Mouse (Mus musculus): ENCODE results near the gene Sel1l3.

The Sel1l3 gene

DNA sequence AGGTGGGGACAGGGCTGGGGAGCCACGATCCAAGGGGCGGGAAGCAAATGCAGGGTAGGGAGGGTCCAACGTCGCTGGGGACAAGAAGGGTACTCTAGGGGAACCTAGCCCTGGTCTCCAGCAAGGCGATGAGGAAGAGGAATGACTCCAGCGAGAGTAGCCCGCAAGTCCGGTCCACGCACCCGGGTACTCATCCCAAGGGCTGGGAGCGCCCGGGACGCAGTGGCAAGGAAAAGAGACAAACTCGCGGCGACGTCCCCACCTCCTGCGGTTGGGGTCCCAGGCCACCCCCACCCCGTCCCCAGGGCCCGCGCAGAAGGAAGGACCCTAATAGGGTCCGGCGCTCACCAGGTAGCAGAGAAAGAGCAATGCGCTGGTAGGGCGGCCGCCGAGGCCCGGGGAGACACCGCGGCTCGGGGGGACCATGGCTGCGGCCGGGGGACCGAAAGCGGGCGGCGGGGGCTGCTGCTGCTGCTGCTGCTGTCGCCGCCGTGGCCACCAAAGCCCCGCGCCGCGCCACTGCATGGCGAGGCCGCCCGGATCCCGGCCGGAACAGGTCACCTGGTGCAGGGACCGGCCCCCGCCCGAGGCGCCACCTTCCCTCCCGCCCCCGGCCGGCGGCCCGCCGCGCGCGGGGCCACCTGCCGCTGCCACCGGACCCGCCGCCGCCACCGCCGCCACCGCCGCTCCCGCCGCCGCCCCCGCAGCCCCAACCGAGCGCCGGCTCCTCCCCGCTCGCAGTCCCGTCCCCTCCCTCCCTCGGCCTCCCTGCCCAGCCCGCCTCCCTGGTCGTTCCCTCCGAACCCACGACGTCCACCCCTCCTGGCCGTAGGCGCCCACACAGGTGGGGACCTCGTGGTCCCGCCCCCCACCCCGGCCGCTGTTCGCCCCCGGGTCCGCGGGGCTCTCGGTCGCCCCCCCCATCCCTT lies 681 bp downstream of the Sel1l3 start:
- DNase-seq (ENCODE audit: low read depth, low spot score), result no peak

DNA sequence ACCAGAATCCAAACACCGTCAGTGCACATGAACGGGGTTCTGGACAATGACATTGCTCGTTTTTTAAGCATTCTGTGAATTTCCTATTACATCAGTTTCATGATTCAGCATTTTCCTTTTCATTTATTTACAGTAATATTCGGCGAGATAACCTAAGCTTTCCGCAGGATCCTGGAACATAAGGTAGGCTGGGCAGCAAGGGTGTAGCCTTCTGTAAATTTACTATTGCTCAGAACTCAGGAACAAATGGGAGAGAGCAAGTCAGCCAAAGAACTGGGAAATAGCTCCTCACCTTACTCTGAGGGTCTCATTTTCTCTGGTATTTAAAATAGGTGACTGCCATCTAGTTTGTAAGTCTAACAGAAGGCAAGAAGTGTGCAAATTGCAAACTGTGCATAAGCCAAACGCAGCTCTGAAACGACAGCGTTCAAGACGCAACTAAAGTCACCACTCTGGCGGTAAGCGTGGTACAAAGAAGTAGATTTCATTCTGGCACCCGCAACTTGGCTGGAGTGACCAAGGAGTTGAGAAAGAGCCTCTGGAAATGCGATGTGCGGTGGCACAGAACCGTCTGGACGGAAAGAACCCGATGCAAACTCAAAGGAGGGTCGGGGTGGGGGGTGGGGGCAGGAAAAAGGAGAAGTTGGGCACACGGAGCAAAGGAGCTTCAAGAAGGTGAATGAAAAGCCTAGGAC lies 1.5 kb downstream of the Sel1l3 start:
- no peak for DNase-seq (ENCODE audit: low read depth, low spot score)

DNA sequence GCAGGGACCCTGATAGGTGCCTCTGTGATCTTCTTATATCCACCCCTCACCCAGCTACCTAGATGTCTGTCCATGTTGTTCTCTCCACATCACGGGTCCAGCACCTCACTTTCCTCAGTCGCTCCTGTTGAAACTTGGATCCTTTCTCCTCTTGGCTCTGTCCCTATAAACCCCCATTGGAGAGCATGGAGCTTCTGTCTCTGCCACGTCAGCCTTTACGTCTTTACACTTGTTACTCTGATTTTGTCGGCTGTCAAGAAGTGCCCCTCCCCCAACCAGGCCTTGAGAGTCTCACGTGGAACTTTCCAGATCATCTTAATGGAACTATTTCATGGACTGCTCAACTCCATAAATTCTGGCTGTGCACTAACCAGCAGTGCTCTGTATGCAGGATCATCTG lies 2.5 kb downstream of the Sel1l3 start:
- no peak for DNase-seq (ENCODE audit: low read depth, low spot score)

DNA sequence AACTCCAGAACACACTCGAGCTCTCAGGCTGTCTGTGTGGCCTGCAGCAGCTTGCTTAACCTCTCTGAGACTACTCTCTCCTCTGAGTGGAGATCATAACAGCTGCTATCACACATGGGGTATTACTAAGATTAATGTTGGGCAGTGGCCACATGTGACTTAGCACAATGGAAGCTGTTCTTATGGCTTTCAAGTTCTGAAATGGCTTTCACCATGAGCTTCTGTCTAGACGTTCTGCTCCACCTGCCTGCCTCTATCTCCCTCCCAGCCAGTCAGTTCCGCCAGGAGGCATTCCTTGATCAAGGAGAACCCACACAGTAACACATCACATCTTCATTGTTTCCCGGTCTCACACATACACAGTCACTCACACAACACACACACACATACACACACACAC lies 3.2 kb downstream of the Sel1l3 start:
- no peak for DNase-seq (ENCODE audit: low read depth, low spot score)

DNA sequence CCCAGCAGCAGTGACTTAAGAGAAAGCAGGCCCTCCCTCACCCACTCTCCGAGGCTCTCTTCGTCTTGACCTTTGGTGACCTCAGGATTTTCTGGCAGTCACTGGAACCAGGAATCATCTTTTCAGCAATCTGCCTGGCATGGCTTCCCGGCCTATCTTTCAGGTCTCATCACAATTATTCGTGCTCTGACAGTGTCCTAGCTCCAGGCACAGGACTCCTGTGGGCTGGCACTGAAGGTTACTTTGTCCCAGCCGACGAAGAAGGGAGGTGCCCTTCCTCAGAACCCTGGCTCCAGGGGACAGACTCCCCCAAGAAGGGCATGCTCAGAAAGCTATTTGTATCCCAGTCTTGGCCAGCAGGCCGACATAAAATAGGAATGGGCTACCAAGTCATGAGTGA lies 4.0 kb downstream of the Sel1l3 start:
- DNase-seq (ENCODE audit: low read depth, low spot score), result no peak

DNA sequence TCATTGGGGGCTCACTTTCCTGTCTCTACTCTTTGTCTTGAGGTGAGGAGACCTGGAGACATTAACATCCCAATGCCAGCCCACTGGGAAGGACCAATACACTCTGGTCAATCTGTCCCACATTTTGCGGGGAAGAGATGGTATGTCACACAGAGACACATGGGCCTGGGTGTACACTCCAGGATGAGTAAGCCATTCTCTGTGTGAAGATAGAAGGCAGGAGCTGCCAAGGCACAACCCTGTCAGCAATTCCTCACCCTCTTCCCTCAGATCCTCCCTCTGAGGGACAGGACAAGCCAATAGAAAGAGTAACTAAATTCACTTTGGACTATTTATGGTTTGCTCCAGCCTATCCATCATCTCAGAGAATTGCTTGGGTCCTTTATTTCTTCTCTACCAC lies 5.0 kb downstream of the Sel1l3 start:
- no peak for DNase-seq (ENCODE audit: low read depth, low spot score)

DNA sequence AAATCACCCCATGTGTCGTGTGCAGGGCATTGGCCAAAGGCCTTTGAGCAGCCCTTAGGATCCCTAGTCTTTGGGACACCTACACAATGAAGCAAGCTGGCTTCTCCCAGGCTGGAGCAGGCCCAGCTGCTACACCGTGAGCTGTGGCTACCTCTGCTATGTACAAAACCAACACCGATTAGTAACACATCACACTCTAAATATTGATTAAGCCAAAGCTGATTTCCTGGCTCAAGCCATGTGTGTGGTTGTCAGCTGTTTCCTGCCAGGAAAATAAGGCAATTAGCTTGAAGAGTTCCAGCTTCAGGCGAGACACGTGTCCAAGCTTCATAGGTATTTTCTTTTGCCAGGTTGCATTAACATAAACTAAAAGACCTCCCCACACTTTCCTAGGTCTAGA lies 7.2 kb downstream of the Sel1l3 start:
- DNase-seq (ENCODE audit: low read depth, low spot score), result no peak

DNA sequence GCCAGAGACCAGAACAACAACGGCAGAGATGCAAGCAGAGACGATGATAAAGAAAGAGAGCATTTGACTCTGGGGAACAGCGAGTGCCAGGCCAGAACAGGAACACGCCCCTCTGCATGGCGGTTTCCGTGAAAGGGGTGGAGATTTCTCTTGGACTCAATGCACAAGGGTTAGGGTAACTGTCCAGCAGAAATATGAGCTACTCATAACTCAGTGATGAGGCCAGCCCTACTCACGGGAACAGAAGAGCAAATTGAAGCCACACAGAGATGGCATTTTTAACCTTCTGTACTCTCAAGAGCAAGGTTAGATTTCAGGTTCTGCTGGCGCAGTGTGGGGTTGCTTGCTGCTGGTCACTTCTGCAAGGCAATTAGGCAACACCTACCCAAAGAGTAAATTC lies 11.0 kb downstream of the Sel1l3 start:
- no peak for DNase-seq (ENCODE audit: low read depth, low spot score)

DNA sequence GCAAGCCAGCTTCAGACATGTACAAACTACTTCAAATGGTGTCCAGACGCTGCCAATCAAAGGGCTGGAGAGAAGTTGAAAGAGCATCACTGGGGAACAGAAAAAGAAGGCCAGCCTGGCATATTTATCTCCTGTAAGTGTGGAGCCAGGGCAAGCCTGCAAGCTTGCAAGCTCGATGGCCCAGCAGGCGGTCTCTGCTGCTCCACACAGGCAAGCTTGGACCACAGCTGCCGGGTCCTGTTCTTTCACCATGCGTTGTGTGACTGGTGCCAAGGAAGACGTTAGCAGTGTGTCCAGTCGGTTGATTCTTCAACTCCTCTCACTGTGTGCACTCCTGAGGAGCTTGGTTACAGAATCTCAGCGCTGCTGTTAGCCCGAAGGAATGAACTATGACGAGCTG lies 12.9 kb downstream of the Sel1l3 start:
- DNase-seq (ENCODE audit: low read depth, low spot score), result no peak

DNA sequence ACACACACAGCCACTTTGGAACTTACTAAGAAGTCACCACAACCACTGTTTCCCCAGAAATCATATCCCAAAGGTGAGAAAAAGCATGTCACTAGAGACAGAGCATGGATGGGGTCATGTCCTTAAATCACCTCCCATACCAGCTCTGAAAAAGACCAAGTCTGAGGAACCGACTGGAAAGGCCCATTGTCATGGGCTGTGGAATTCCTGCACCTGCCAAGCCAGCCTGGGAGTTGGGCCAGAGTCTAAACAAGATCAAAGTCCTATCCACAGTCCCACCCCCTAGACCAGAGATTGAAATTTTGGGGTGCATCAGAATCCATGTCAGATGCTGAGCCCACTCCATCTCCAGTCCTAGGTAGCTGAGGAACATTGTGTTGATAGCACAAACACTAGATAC lies 15.3 kb downstream of the Sel1l3 start:
- DNase-seq (ENCODE audit: low read depth, low spot score), result no peak

DNA sequence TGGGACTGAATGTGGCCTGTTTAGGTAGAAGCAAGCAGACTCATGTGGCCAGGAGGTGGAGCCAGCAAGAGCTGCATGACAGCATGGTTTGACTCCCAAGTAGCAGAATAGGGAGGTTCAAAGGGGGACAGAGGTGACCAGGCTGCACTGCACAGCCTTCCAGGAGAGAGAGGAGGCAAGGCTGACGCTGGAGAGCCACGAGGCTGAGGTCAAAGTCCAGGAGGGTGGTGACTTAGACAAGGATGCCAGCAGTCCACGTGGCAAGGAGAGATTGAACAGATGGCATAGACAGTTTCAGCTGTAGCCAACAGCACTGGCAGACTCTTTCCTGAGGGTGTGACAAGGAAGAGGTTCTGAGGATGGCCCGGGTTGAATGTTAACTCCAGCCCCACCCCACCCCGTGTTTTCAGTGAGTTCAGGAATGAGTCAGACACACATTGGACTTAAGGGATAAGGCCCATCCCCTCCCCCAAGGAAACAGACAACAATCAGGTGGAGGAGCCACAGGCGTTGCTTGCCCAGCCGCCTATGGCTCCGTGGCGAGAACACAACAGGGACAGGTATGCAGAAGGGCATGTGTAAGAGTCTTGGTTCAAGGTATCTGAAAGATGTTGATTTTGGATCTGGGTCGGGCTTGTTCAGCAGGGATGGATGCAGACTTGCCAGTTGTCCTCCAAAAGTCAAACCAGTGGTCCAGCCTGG lies 17.2 kb downstream of the Sel1l3 start:
- DNase-seq (ENCODE audit: low read depth, low spot score), result no peak

DNA sequence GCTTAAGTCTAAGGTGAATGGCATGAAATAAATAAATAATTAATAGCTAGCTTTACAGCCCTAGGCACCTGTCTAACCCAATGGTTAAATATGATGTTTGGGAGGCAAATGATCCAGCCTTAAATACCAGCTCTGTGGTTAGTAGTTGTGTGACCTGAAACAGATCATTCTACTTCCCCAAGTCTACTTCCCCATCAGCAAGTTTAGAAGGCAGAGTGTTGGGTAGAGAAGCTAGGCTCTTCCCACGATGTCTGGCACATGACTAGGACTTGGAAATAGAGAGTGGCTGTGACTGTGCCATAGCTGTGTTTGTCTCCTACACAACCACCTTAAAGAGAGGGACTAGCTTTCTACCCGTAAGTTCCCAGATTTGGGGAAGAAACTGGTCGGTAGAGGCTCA lies 18.9 kb downstream of the Sel1l3 start:
- DNase-seq (ENCODE audit: low read depth, low spot score), result no peak

DNA sequence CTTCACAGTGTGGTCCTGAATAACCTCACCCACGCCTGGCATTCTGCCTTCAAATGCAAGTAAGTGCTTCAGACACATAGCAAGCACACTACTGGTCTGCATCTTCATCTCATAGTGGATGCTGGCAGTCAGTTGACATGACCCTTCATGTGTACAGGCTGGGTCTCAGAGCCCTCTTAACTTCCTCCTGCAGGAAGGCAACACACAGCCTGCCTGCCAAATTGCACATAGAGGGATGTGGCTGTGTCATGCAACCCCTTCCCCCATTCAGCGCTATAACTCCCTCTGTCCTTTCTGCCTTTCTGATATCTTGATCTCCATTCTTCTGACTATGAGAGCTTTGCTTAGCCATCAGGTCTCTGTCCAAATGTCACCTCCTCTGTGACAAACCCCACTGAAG lies 19.3 kb downstream of the Sel1l3 start:
- no peak for DNase-seq (ENCODE audit: low read depth, low spot score)

DNA sequence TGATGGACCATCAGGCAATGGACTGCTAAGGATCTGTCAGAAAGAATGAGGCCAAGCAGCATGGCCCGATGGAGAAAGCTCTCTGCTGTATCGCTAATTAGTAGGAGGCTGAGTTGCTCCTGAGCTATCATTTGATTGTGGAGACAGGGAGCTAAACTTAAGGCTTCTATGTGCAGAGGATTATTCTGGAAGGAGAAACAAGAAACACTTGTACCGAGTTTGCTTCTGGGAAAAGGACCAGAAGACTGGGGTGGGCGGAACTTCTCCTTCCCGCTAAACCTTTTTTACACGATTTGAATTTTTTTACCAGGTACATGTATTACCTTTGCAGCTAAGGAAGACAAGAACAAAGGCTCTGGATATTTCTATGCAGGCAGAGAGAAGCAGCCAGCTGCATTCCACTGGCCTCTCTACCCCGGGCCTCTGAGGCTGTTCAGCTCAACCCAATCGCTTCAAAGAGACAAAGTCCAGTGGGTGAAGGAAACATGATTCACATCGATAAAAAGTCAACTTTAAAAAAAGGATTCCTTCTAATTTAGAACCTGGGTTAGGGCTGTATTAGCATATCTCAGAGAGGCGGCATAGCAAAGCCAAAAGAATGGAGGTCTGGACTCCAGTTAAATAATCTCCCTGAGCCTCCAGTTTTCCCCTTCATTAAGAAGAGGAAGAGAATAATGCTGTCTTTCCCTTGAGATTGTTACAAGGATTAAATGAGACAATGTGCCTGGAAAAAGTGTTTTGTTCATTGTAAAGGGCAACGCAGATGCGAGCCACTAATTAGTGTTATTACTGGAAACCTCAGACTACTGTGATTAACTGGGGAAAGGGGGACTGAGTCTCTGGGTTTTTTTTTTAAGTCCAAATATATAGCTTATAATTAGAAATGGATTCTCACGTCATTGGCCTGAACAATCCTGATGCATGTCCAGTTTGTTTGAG lies 20.4 kb downstream of the Sel1l3 start:
- DNase-seq (ENCODE audit: low read depth, low spot score), result no peak

DNA sequence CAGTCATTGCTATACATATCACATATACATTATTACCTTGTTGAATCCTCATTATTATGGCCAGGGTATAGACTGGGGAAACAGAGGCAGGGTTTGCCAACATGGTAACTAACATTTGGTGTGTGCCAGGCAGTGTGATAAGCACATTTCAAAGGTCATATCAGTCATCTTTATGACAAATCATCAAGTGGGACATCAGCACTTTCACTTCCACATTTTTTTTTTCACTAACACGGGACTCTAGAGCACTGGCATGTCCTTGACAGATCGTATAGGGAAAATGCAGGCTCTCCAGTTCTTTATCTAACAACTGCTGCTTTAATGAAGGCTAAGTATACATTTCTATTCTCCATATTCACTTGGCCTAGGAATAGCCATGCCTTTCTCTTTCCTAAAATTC lies 25.1 kb downstream of the Sel1l3 start:
- DNase-seq (ENCODE audit: low read depth, low spot score), result no peak

DNA sequence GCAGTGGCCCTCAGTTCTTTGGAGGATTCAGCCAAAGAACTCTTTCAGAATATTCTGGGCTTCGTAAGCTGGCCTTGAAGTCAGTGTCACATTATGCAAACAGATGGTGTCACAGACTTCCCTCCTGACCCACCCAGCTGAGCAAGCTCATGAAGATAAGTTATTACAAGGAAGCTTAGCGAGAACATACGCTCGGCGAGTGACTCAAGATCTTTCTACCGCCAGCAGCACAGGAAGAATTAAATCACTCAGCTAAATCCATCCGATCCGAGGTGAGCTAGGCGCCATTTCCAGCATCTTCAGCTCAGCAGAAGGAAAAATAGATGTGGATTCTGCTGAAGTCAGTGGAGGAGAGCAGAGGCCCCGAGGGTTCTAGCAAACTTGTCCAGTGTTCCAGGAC lies 26.5 kb downstream of the Sel1l3 start:
- DNase-seq (ENCODE audit: low read depth, low spot score), result no peak

DNA sequence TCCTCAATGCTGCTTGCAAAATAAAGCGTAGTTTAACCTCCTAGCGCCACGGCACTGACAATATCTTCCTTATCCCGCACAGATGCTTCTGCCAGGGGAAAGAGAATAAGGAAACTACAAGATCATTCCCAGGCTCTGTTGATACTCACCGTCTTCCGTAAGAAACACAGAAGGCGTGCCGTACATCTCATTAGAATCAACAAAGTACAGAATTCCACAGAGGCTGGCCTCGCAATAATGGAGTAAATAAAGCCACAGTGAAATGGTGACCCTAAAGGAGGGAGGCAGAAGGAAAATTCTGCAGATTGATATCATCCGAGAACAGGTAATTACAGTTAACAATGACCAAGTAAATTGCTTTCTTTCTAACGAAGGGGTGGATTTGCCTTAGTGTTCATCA lies 27.9 kb downstream of the Sel1l3 start:
- no peak for DNase-seq (ENCODE audit: low read depth, low spot score)

DNA sequence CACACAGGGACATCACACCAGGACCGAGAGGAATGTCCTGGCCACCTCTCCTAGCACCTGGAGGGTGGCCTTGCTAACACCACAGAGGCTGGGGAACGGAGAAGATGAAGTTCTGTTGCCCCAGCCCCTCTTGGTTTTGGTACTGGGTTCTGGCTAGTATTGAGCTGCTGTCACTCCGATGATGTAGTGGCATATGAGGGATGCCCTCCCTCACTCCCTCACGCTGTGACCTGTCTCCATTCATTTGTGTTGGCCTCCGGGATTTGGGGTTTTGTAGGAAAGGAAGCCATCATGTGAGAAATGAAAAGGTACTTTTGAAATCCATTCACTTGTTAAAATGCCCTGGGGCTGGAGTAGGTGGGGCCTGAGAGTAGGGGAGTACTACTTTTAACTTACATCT lies 33.8 kb downstream of the Sel1l3 start:
- no peak for DNase-seq (ENCODE audit: low read depth, low spot score)

DNA sequence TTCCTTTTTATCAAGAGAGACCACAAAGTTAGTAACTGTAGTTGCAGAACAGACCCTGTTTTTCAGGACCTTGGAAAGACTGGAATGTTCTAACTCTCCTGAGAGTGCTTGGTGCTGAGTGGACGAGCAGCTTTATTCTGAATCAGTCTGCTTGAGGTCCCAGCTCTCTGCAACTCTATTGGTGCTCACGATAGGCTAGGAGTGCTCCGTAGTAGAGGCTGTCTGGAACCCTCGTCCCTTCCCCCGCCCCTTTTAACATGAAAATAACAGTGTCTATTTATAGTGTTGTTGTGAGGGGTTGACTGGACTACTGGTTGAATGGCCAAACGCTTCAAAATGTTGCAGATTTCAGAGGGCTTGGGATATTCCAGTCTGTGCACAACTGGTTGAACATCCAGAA lies 37.0 kb downstream of the Sel1l3 start:
- no peak for DNase-seq (ENCODE audit: low read depth, low spot score)

DNA sequence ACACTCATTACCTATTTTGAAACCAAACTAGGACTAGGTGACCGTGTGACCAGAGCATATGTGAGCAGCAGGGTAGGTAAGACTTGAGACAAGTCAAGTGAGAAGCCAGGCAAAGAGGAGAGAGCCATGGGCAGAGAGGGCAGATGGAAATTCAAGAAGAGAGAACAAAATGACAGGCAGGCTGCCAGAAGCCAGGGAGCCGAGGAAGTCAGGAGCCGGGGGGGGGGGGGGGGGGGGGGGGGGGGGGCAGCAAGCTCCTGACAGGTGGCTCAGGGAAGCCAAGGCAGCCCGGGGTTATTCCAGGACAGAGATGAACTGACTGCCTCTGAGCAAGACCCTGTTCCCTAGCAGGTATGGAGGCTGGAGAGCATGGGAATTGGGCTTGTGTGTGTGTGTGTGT lies 37.7 kb downstream of the Sel1l3 start:
- DNase-seq (ENCODE audit: low read depth, low spot score), result no peak

DNA sequence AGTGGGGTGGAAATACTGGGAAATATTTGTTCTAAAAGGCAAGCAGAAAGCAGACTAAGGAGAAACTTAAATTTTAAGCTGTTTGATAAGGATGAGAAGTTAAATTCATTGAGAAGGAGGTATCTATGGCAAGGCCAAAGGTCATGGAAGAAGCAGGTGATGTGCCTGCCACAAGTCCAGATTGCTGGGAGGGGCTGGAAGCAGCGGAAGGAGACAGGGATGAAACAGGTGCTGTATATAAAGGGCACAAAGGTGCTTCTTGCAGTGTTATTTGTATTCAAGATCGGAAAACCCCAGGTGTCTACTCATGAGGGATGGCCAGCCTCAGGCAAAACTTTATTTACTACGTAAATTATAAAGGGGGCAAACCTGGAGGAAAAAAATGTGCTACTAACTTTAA lies 38.5 kb downstream of the Sel1l3 start:
- DNase-seq (ENCODE audit: low read depth, low spot score), result no peak

DNA sequence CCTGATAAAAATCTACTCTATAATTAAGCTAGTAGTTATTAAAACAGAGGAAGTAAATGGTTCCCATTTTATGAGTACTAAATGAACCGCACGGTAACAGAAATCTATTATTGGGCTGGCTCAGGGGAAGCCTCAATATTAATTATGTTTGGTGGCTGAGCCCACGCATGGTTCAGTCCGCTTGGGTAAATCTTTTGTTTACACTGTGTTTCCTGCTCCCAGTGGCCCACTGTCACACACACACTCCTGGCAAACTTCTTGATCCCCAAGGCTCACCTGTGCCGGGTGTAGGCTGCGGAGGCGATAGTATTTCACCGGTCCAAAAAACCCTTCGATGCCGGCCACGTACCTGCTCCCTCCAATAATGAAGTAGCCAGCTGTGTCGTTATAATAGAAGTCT lies 39.3 kb downstream of the Sel1l3 start:
- no peak for DNase-seq (ENCODE audit: low read depth, low spot score)

Measured in forelimb bud, embryonic 11.5 days (tissue).